Mouse (Mus musculus): ENCODE results near the gene Otof. TPM values are rescaled to one million over a fixed set of nuclear protein-coding genes. Genes with fewer than 3 reads are reported as not detected.

The Otof gene
- 0.68 and 0.84 TPM in 2 replicates for polyA plus RNA-seq (2015; fragmentation: Nextera tagmentation; extraction: Ambion mirVana)

- 6% methylated on average over 11 of the region's 12 CpGs for WGBS
- no peak within 1 kb of the TSS for H3K4me3 ChIP-seq (ENCODE audit: low read length)
- ATAC-seq (ENCODE audit: low read depth): peak; percentile 78
- H3K4me2 ChIP-seq (ENCODE audit: low read depth, low read length): peak within 1 kb of the TSS; percentile 21; the same call in 1 of the 2 replicates
- peaks cover 12% of the 10 kb centered on the region; the same call in 1 of the 2 replicates for H3K4me1 ChIP-seq (replicated peaks; ENCODE audit: control insufficient read depth, insufficient read depth, low read length)
- H3K9ac ChIP-seq (ENCODE audit: low read length): no peak within 1 kb of the TSS
- H3K36me3 ChIP-seq (ENCODE audit: control insufficient read depth, insufficient read depth, low read length): no peaks in the 10 kb centered on the region
- H3K27ac ChIP-seq (ENCODE audit: low read length): no peak within 1 kb of the TSS
- H3K9me3 ChIP-seq (ENCODE audit: control insufficient read depth, low read length): no peaks in the 10 kb centered on the region
- H3K27me3 ChIP-seq (ENCODE audit: control insufficient read depth, insufficient read depth, low read depth, low read length): peaks cover 8% of the 10 kb centered on the region
These were observed at the start of gene Otof for GRCm38 (mm10) chr5:30461821-30462220. Gene Otof (minus strand): TSS chr5:30461932.

DNA sequence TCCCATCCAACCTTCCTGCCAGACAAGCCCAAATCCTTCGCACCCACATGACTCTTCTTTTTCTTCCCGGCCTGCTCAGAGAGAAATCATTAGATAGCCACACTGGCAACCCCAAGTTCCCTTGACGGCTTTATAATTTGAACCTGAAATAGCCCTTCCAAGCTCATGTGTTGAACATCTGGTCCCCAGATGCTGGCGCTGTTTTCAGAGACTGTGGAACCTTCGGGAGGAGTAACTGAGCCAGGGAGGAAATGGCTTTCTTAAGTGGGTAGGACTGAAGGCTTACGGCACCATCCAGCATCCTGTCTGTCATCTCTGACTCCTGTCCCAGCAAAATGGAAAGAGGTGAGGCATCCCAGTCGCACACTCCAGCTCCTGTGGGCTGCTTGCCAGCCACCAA, 35.6 kb upstream of the Otof start:
- 53% methylated on average over 7 of the region's 7 CpGs for WGBS
- Histone ChIP-seq H3K27ac (ENCODE audit: low read length) (no peak overlapping the region), H3K9me3 (ENCODE audit: control insufficient read depth, low read length) (no peaks in the 10 kb centered on the region), H3K4me3 (ENCODE audit: low read length) (no peak overlapping the region), H3K27me3 (ENCODE audit: control insufficient read depth, insufficient read depth, low read depth, low read length) (no peaks in the 10 kb centered on the region), H3K36me3 (ENCODE audit: control insufficient read depth, insufficient read depth, low read length) (no peaks in the 10 kb centered on the region), H3K4me2 (ENCODE audit: low read depth, low read length) (no peak overlapping the region), H3K4me1 (replicated peaks; ENCODE audit: control insufficient read depth, insufficient read depth, low read length) (no peaks in the 10 kb centered on the region), H3K9ac (ENCODE audit: low read length) (no peak overlapping the region)
- ATAC-seq (ENCODE audit: low read depth): no peak

DNA sequence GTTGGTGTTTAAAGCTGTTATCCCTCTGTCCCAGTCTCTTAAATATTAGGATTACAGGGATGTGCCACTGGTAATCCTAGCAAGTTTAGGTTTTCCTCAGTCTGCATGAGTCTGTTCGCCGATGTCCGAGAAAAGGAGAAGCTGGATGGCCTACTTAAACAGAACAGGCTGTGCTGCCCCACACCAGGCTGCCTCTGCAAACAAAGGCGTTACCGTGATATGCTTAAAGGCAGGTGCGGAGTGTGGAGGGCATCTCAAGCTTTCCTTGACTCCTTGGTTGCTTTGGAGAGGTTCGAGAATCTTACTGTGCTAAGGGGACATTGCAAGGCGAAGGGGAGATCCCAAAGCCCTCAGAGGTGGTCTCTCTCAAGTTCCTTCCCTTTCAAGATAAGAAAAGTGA, 35.1 kb upstream of the Otof start:
- Histone ChIP-seq H3K27me3 (ENCODE audit: control insufficient read depth, insufficient read depth, low read depth, low read length) (no peaks in the 10 kb centered on the region), H3K9me3 (ENCODE audit: control insufficient read depth, low read length) (no peaks in the 10 kb centered on the region), H3K36me3 (ENCODE audit: control insufficient read depth, insufficient read depth, low read length) (no peaks in the 10 kb centered on the region), H3K9ac (ENCODE audit: low read length) (no peak overlapping the region), H3K4me3 (ENCODE audit: low read length) (no peak overlapping the region), H3K4me2 (ENCODE audit: low read depth, low read length) (no peak overlapping the region), H3K4me1 (replicated peaks; ENCODE audit: control insufficient read depth, insufficient read depth, low read length) (no peaks in the 10 kb centered on the region), H3K27ac (ENCODE audit: low read length) (no peak overlapping the region)
- ATAC-seq (ENCODE audit: low read depth): no peak
- WGBS: 58% methylated on average over 8 of the region's 8 CpGs

- Histone ChIP-seq H3K36me3 (ENCODE audit: control insufficient read depth, insufficient read depth, low read length) (no peaks in the 10 kb centered on the region), H3K9ac (ENCODE audit: low read length) (no peak overlapping the region), H3K27me3 (ENCODE audit: control insufficient read depth, insufficient read depth, low read depth, low read length) (no peaks in the 10 kb centered on the region), H3K4me1 (replicated peaks; ENCODE audit: control insufficient read depth, insufficient read depth, low read length) (peaks cover 7% of the 10 kb centered on the region), H3K4me3 (ENCODE audit: low read length) (no peak overlapping the region), H3K4me2 (ENCODE audit: low read depth, low read length) (no peak overlapping the region), H3K9me3 (ENCODE audit: control insufficient read depth, low read length) (no peaks in the 10 kb centered on the region), H3K27ac (ENCODE audit: low read length) (no peak overlapping the region)
- 93% methylated on average over 2 of the region's 2 CpGs for WGBS
- ATAC-seq (ENCODE audit: low read depth): no peak
These were observed 33.6 kb upstream of the Otof start for GRCm38 (mm10) chr5:30495288-30495687.

DNA sequence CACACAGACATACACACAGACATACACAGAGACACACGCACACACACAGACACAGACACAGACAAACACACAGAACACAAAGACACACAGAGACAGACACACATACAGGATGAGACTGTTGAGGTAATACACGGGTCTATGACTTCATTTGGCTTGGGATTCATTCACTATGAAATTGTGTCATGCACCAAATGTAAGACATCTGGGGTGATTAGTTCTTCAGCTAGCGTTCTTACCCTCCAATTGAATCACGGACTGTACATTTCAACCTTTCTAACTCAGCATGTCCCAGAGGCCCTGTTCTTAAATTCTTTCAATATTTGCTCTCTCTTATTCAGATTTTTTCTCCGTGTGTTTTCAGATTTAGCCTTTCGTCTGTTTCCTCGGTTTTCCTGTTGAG, 32.9 kb upstream of the Otof start:
- ATAC-seq (ENCODE audit: low read depth): no peak
- no peak overlapping the region for H3K4me3 ChIP-seq (ENCODE audit: low read length)
- H3K27me3 ChIP-seq (ENCODE audit: control insufficient read depth, insufficient read depth, low read depth, low read length): no peaks in the 10 kb centered on the region
- H3K9me3 ChIP-seq (ENCODE audit: control insufficient read depth, low read length): no peaks in the 10 kb centered on the region
- H3K4me2 ChIP-seq (ENCODE audit: low read depth, low read length): no peak overlapping the region
- WGBS: 50% methylated on average over 7 of the region's 7 CpGs
- H3K4me1 ChIP-seq (replicated peaks; ENCODE audit: control insufficient read depth, insufficient read depth, low read length): peaks cover 7% of the 10 kb centered on the region
- H3K27ac ChIP-seq (ENCODE audit: low read length): no peak overlapping the region
- no peak overlapping the region for H3K9ac ChIP-seq (ENCODE audit: low read length)
- no peaks in the 10 kb centered on the region for H3K36me3 ChIP-seq (ENCODE audit: control insufficient read depth, insufficient read depth, low read length)

GRCm38 (mm10) chr5:30493723-30494122, 32.0 kb upstream of the Otof start:
- H3K36me3 ChIP-seq (ENCODE audit: control insufficient read depth, insufficient read depth, low read length): no peaks in the 10 kb centered on the region
- no peak overlapping the region for H3K27ac ChIP-seq (ENCODE audit: low read length)
- H3K9me3 ChIP-seq (ENCODE audit: control insufficient read depth, low read length): no peaks in the 10 kb centered on the region
- WGBS: 55% methylated on average over 7 of the region's 7 CpGs
- no peak overlapping the region for H3K4me2 ChIP-seq (ENCODE audit: low read depth, low read length)
- no peak overlapping the region for H3K9ac ChIP-seq (ENCODE audit: low read length)
- no peaks in the 10 kb centered on the region for H3K27me3 ChIP-seq (ENCODE audit: control insufficient read depth, insufficient read depth, low read depth, low read length)
- no peak for ATAC-seq (ENCODE audit: low read depth)
- no peak overlapping the region for H3K4me3 ChIP-seq (ENCODE audit: low read length)
- H3K4me1 ChIP-seq (replicated peaks; ENCODE audit: control insufficient read depth, insufficient read depth, low read length): peaks cover 7% of the 10 kb centered on the region

DNA sequence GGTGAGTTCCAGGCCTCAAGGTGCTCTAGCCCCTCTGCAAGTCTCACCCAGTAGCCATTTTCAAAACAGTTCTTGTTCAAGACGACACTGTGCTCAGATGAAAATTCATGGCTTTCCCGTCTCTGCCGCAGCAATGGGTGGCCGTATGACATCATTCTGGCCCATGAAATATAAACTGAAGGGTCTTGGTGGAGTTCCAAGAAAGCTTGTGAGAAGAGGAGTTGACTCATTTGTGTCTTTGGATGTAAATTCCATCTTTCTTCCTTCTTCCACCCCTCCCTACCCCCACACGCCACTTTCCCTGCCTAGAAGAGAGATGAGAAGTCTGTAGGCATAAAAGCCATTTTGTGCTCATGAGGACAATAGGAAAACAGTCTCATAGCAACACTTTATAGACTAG, 29.1 kb upstream of the Otof start:
- Histone ChIP-seq H3K27me3 (ENCODE audit: control insufficient read depth, insufficient read depth, low read depth, low read length) (no peaks in the 10 kb centered on the region), H3K4me3 (ENCODE audit: low read length) (no peak overlapping the region), H3K4me1 (replicated peaks; ENCODE audit: control insufficient read depth, insufficient read depth, low read length) (peaks cover 7% of the 10 kb centered on the region), H3K4me2 (ENCODE audit: low read depth, low read length) (no peak overlapping the region), H3K9ac (ENCODE audit: low read length) (no peak overlapping the region), H3K27ac (ENCODE audit: low read length) (peak overlapping the region; percentile 85), H3K9me3 (ENCODE audit: control insufficient read depth, low read length) (no peaks in the 10 kb centered on the region), H3K36me3 (ENCODE audit: control insufficient read depth, insufficient read depth, low read length) (no peaks in the 10 kb centered on the region)
- peak; percentile 79 for ATAC-seq (ENCODE audit: low read depth)
- WGBS: 36% methylated on average over 5 of the region's 5 CpGs

GRCm38 (mm10) chr5:30490215-30490614, 28.5 kb upstream of the Otof start:
- peak; percentile 86 for ATAC-seq (ENCODE audit: low read depth)
- peak overlapping the region; percentile 85 for H3K27ac ChIP-seq (ENCODE audit: low read length)

GRCm38 (mm10) chr5:30485136-30485535, 23.4 kb upstream of the Otof start:
- H3K27me3 ChIP-seq (ENCODE audit: control insufficient read depth, insufficient read depth, low read depth, low read length): no peaks in the 10 kb centered on the region
- peak; percentile 29; the same call in 1 of the 2 replicates for ATAC-seq (ENCODE audit: low read depth)
- no peak overlapping the region for H3K27ac ChIP-seq (ENCODE audit: low read length)
- no peak overlapping the region for H3K4me3 ChIP-seq (ENCODE audit: low read length)
- peaks cover 6% of the 10 kb centered on the region for H3K4me1 ChIP-seq (replicated peaks; ENCODE audit: control insufficient read depth, insufficient read depth, low read length)
- H3K4me2 ChIP-seq (ENCODE audit: low read depth, low read length): no peak overlapping the region
- H3K36me3 ChIP-seq (ENCODE audit: control insufficient read depth, insufficient read depth, low read length): no peaks in the 10 kb centered on the region
- H3K9ac ChIP-seq (ENCODE audit: low read length): no peak overlapping the region
- no peaks in the 10 kb centered on the region for H3K9me3 ChIP-seq (ENCODE audit: control insufficient read depth, low read length)
- WGBS: 33% methylated on average over 6 of the region's 6 CpGs

More at GRCm38 (mm10) chr5:30490215-30490614, 28.5 kb upstream of the Otof start:
- H3K4me2 ChIP-seq (ENCODE audit: low read depth, low read length): no peak overlapping the region
- no peaks in the 10 kb centered on the region for H3K27me3 ChIP-seq (ENCODE audit: control insufficient read depth, insufficient read depth, low read depth, low read length)
- H3K36me3 ChIP-seq (ENCODE audit: control insufficient read depth, insufficient read depth, low read length): no peaks in the 10 kb centered on the region
- no peak overlapping the region for H3K4me3 ChIP-seq (ENCODE audit: low read length)
- H3K9me3 ChIP-seq (ENCODE audit: control insufficient read depth, low read length): no peaks in the 10 kb centered on the region
- peaks cover 8% of the 10 kb centered on the region for H3K4me1 ChIP-seq (replicated peaks; ENCODE audit: control insufficient read depth, insufficient read depth, low read length)
- no peak overlapping the region for H3K9ac ChIP-seq (ENCODE audit: low read length)

DNA sequence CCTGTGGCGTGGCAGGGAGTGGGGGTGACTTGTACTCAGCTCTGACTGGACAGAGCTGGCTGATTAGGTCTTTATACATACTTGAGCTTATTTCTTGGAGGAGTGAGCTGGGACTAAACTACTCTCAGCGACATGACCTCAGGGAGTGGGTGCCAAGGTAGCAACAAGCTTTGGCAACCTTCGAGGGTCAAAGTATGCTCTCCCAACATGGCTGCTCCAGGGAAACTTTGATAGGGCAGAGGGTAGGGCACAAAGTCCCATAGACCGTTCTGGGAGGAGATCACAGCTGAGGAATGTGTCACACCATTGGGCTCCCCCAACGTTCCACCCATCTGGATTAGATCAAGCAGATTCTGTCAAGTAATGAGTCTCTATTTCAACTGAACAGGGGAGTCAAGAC, 22.9 kb upstream of the Otof start:
- WGBS: 73% methylated on average over 5 of the region's 5 CpGs
- no peak overlapping the region for H3K27ac ChIP-seq (ENCODE audit: low read length)
- no peak overlapping the region for H3K9ac ChIP-seq (ENCODE audit: low read length)
- peaks cover 6% of the 10 kb centered on the region for H3K4me1 ChIP-seq (replicated peaks; ENCODE audit: control insufficient read depth, insufficient read depth, low read length)
- H3K36me3 ChIP-seq (ENCODE audit: control insufficient read depth, insufficient read depth, low read length): no peaks in the 10 kb centered on the region
- H3K9me3 ChIP-seq (ENCODE audit: control insufficient read depth, low read length): no peaks in the 10 kb centered on the region
- H3K4me3 ChIP-seq (ENCODE audit: low read length): no peak overlapping the region
- ATAC-seq (ENCODE audit: low read depth): no peak
- no peaks in the 10 kb centered on the region for H3K27me3 ChIP-seq (ENCODE audit: control insufficient read depth, insufficient read depth, low read depth, low read length)
- H3K4me2 ChIP-seq (ENCODE audit: low read depth, low read length): no peak overlapping the region

Data from lung, embryonic 16.5 days (tissue).